Mouse (Mus musculus) ES-E14 (cell line): ENCODE measurements at regions not wholly inside any gene's neighbourhood (a gene's known extent, or its start where the extent isn't known, plus 50 kb on each side); places are given as distances from the start of the nearest gene placed in this dataset.

Experiments
- DNase-seq: peaks from one replicate; pipeline ENCODE4 v3.0.0-alpha.2; 2013; ENCODE audit warnings: low read depth, low spot score
- H3K27ac ChIP-seq: 2 replicates; pipeline ENCODE4 v1.5.1; 2012; ENCODE audit warnings: low read depth, mild to moderate bottlenecking, low read length, moderate library complexity, mixed read lengths; ENCODE audit not compliant: poor library complexity, insufficient read depth, severe bottlenecking
- H3K36me3 ChIP-seq: 2 replicates; pipeline ENCODE4 v1.6.1; 2012; ENCODE audit warnings: mild to moderate bottlenecking, low read length, moderate library complexity, mixed read lengths; ENCODE audit not compliant: control insufficient read depth, poor library complexity, insufficient read depth, severe bottlenecking
- H3K4me1 ChIP-seq, 2 experiments: fragments of 150-350 bp in 1 of 2; sonication (generic) in 1 of 2; 2 replicates each; pipeline ENCODE4 v1.6.1; 2012; ENCODE audit warnings: low read length in 2 of 2, mild to moderate bottlenecking in 1 of 2, mixed read lengths in 1 of 2; ENCODE audit not compliant: control insufficient read depth in 2 of 2, insufficient read depth in 2 of 2, poor library complexity in 1 of 2
- H3K4me3 ChIP-seq, 2 experiments: fragments of 150-350 bp in 1 of 2; sonication (generic) in 1 of 2; 2 replicates each; pipeline ENCODE4 v1.5.1; 2012; ENCODE audit warnings: low read length in 2 of 2, low read depth in 1 of 2, mild to moderate bottlenecking in 1 of 2, mixed read lengths in 1 of 2; ENCODE audit not compliant: insufficient read depth in 1 of 2, poor library complexity in 1 of 2, severe bottlenecking in 1 of 2
- H3K9ac ChIP-seq: 2 replicates; pipeline ENCODE4 v1.6.1; 2012; ENCODE audit warnings: low read depth, mild to moderate bottlenecking, low read length, mixed read lengths; ENCODE audit not compliant: poor library complexity, insufficient read depth, severe bottlenecking
- H3K9me3 ChIP-seq: fragments of 150-350 bp; sonication (generic); 2 replicates; pipeline ENCODE4 v1.6.1; 2012; ENCODE audit warnings: low read depth, mild to moderate bottlenecking, low read length; ENCODE audit not compliant: control insufficient read depth, insufficient read depth
- CHD2 ChIP-seq: IDR thresholded peaks from 2 replicates; pipeline ENCODE4 v1.6.1; 2014; ENCODE audit warnings: mild to moderate bottlenecking, low read depth, low read length, inconsistent platforms
- HCFC1 ChIP-seq: IDR thresholded peaks from 2 replicates; pipeline ENCODE4 v1.6.1; 2012; ENCODE audit warnings: low read length, inconsistent platforms, borderline replicate concordance; ENCODE audit not compliant: insufficient read depth
- MAFK ChIP-seq: IDR thresholded peaks from 2 replicates; pipeline ENCODE4 v1.6.1; 2014; ENCODE audit warnings: mild to moderate bottlenecking, low read depth, low read length, inconsistent platforms; ENCODE audit not compliant: insufficient read depth
- ZC3H11A ChIP-seq: IDR thresholded peaks from 2 replicates; pipeline ENCODE4 v1.6.1; 2012; ENCODE audit warnings: low read depth, mild to moderate bottlenecking, inconsistent platforms, low read length, borderline replicate concordance
- ZNF384 ChIP-seq: IDR thresholded peaks from 2 replicates; pipeline ENCODE4 v1.6.1; 2012; ENCODE audit warnings: low read depth, low read length, inconsistent platforms
- in situ Hi-C, 2 experiments: fragments of 600-800 bp; cut with MboI; formaldehyde crosslinking; loops; one replicate each; pipeline ENCODE4 v1.15.1; 2025; ENCODE audit warnings: low sequenced_read_pairs in 2 of 2, inconsistent platforms in 1 of 2; ENCODE audit not compliant: unreplicated experiment in 2 of 2

GRCm38 (mm10) chr15:70982719-70983118 is 2851.6 kb upstream of the Gm6569 start:
- no peak overlapping the region for H3K27ac ChIP-seq
- H3K36me3 ChIP-seq, result no peaks in the 10 kb centered on the region
- TF ChIP-seq CHD2 (no peak), ZC3H11A (no peak), ZNF384 (no peak), MAFK (no peak), HCFC1 (no peak)
- H3K4me3 ChIP-seq, result no peak overlapping the region
- no peak overlapping the region for H3K9ac ChIP-seq
- in situ Hi-C loops, result no loop called here
- no peak for DNase-seq
- H3K4me1 ChIP-seq, result no peaks in the 10 kb centered on the region
- no peaks in the 10 kb centered on the region for H3K9me3 ChIP-seq

- no peak for DNase-seq
- Histone ChIP-seq H3K27ac (no peak overlapping the region), H3K9me3 (no peaks in the 10 kb centered on the region), H3K9ac (no peak overlapping the region), H3K4me3 (no peak overlapping the region), H3K4me1 (no peaks in the 10 kb centered on the region), H3K36me3 (no peaks in the 10 kb centered on the region)
- no peak for TF ChIP-seq ZC3H11A
- no peak for TF ChIP-seq HCFC1
- no peak for TF ChIP-seq CHD2
- TF ChIP-seq MAFK, result no peak
- in situ Hi-C loops, result no loop called here
Measured at GRCm38 (mm10) chr15:70987973-70988570, 2846.3 kb upstream of the Gm6569 start.

DNA sequence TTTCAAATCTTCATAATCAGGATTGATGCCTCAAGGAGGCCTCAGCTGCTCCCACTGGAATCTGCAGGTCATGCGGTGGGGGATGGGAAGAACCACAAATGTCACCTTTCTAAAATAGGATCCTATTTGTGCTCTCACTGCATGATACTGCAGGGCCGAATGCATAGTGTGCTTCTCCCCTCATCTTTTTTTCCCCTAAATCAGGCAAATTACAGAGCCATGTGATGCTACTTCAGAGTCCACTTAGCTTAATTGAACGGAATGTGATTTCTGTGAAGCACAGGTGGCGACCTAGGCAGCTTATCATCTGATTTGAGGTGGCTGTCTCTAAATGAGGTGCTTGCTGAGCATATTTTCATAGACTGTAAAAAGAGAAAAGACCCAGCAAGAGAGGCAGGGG is 2841.0 kb upstream of the Gm6569 start:
- H3K9ac ChIP-seq, result no peak overlapping the region
- no peak for DNase-seq
- TF ChIP-seq CHD2 (no peak), HCFC1 (no peak), MAFK (no peak), ZC3H11A (no peak), ZNF384 (no peak)
- H3K4me1 ChIP-seq, result no peaks in the 10 kb centered on the region
- in situ Hi-C loops, result no loop called here
- H3K9me3 ChIP-seq, result no peaks in the 10 kb centered on the region
- H3K36me3 ChIP-seq, result no peaks in the 10 kb centered on the region
- no peak overlapping the region for H3K4me3 ChIP-seq
- no peak overlapping the region for H3K27ac ChIP-seq

- no peaks in the 10 kb centered on the region for H3K4me1 ChIP-seq
- in situ Hi-C loops, result no loop called here
- no peak overlapping the region for H3K9ac ChIP-seq
- no peaks in the 10 kb centered on the region for H3K36me3 ChIP-seq
- DNase-seq, result no peak
- H3K4me3 ChIP-seq, result no peak overlapping the region
- TF ChIP-seq HCFC1 (no peak), MAFK (no peak), ZC3H11A (no peak), CHD2 (no peak)
- no peaks in the 10 kb centered on the region for H3K9me3 ChIP-seq
- H3K27ac ChIP-seq, result no peak overlapping the region
Measured at GRCm38 (mm10) chr15:71010362-71010761, 2824.0 kb upstream of the Gm6569 start.

- H3K9ac ChIP-seq, result no peak overlapping the region
- in situ Hi-C loops, result no loop called here
- no peak overlapping the region for H3K27ac ChIP-seq
- TF ChIP-seq ZNF384 (no peak), CHD2 (no peak), ZC3H11A (no peak), MAFK (no peak), HCFC1 (no peak)
- no peaks in the 10 kb centered on the region for H3K4me1 ChIP-seq
- H3K9me3 ChIP-seq, result no peaks in the 10 kb centered on the region
- H3K36me3 ChIP-seq, result no peaks in the 10 kb centered on the region
- H3K4me3 ChIP-seq, result no peak overlapping the region
- DNase-seq, result no peak
Measured at GRCm38 (mm10) chr15:71010773-71011172, 2823.6 kb upstream of the Gm6569 start.
